Mouse (Mus musculus) embryonic stem cell, embryonic (primary cell): Measurements from ENCODE around the gene Rgs1.

ENCODE experiments used
- CTCF ChIA-PET, 4 experiments: fragments of 300-600 bp in 2 of 4; fragments of 350-600 bp in 2 of 4; sonication (Branson Sonifier 250); formaldehyde crosslinking; loops; one replicate each; lab custom pipeline; 2022; ENCODE audit warnings: inconsistent platforms in 2 of 4; lab: Charles Lee
- POLR2A ChIA-PET, 4 experiments: fragments of 300-600 bp in 2 of 4; fragments of 350-600 bp in 2 of 4; sonication (Branson Sonifier 250); formaldehyde crosslinking; loops; one replicate each; lab custom pipeline; 2022; ENCODE audit warnings: antibody characterized with exemption in 4 of 4, inconsistent platforms in 1 of 4; lab: Charles Lee

The Rgs1 gene

GRCm38 (mm10) chr1:144248923-144249322, at the start of gene Rgs1:
Gene Rgs1 (minus strand): TSS chr1:144249242.
- ChIA-PET CTCF (no interaction called here), POLR2A (no interaction called here)

GRCm38 (mm10) chr1:144283020-144284014, 34.3 kb upstream of the Rgs1 start:
- ChIA-PET CTCF (no interaction called here), POLR2A (no interaction called here)

GRCm38 (mm10) chr1:144280056-144280455, 31.0 kb upstream of the Rgs1 start:
- CTCF ChIA-PET: no interaction called here
- POLR2A ChIA-PET: no interaction called here

- POLR2A ChIA-PET: no interaction called here
- CTCF ChIA-PET: no interaction called here
Observed at GRCm38 (mm10) chr1:144272991-144273390, 23.9 kb upstream of the Rgs1 start.

- ChIA-PET CTCF (no interaction called here), POLR2A (no interaction called here)
Observed at GRCm38 (mm10) chr1:144269112-144269511, 20.1 kb upstream of the Rgs1 start.

GRCm38 (mm10) chr1:144267471-144268470, 18.7 kb upstream of the Rgs1 start:
- ChIA-PET POLR2A (no interaction called here), CTCF (no interaction called here)

GRCm38 (mm10) chr1:144264000-144264399, 15.0 kb upstream of the Rgs1 start:
- CTCF ChIA-PET: no interaction called here

GRCm38 (mm10) chr1:144262008-144262407, 13.0 kb upstream of the Rgs1 start:
- ChIA-PET CTCF (no interaction called here), POLR2A (no interaction called here)

More at GRCm38 (mm10) chr1:144264000-144264399, 15.0 kb upstream of the Rgs1 start:
- POLR2A ChIA-PET: no interaction called here

GRCm38 (mm10) chr1:144258779-144259178, 9.7 kb upstream of the Rgs1 start:
- POLR2A ChIA-PET: interaction anchor here in 1 of 4 experiments (0.9 kb wide), 1 partner anchor 15 kb away, joined by 3 read pairs; no protein-coding TSS in a partner anchor
- CTCF ChIA-PET: no interaction called here

GRCm38 (mm10) chr1:144256556-144257331, 7.7 kb upstream of the Rgs1 start:
- POLR2A ChIA-PET: no interaction called here
- CTCF ChIA-PET: interaction anchor here in 1 of 4 experiments (0.6 kb wide), 1 partner anchor 99 kb away, joined by 3 read pairs; no protein-coding TSS in a partner anchor

GRCm38 (mm10) chr1:144248206-144248605, 836 bp downstream of the Rgs1 start:
- CTCF ChIA-PET: no interaction called here
- POLR2A ChIA-PET: no interaction called here

GRCm38 (mm10) chr1:144247382-144247781, 1.7 kb downstream of the Rgs1 start:
- ChIA-PET POLR2A (no interaction called here), CTCF (no interaction called here)

- CTCF ChIA-PET: no interaction called here
Observed at GRCm38 (mm10) chr1:144243511-144243910, 5.5 kb downstream of the Rgs1 start.

GRCm38 (mm10) chr1:144239195-144239594, 9.8 kb downstream of the Rgs1 start:
- ChIA-PET POLR2A (no interaction called here), CTCF (no interaction called here)

More at GRCm38 (mm10) chr1:144243511-144243910, 5.5 kb downstream of the Rgs1 start:
- POLR2A ChIA-PET: interaction anchor here in 1 of 4 experiments (1.1 kb wide), 1 partner anchor 16 kb away, joined by 3 read pairs; no protein-coding TSS in a partner anchor

- ChIA-PET CTCF (interaction anchor here in 1 of 4 experiments (0.9 kb wide), 1 partner anchor 17 kb away, joined by 3 read pairs; no protein-coding TSS in a partner anchor), POLR2A (interaction anchor here in 1 of 4 experiments (0.6 kb wide), 1 partner anchor 329 kb away, joined by 3 read pairs; no protein-coding TSS in a partner anchor)
Observed at GRCm38 (mm10) chr1:144215230-144215629, 33.8 kb downstream of the Rgs1 start.

GRCm38 (mm10) chr1:144210912-144211311, 38.1 kb downstream of the Rgs1 start:
- CTCF ChIA-PET: no interaction called here
- POLR2A ChIA-PET: no interaction called here

GRCm38 (mm10) chr1:144206281-144207061, 42.6 kb downstream of the Rgs1 start:
- ChIA-PET POLR2A (no interaction called here), CTCF (no interaction called here)

GRCm38 (mm10) chr1:144204766-144205165, 44.3 kb downstream of the Rgs1 start:
- ChIA-PET CTCF (no interaction called here), POLR2A (no interaction called here)
